Mouse (Mus musculus) megakaryocyte, embryonic 14.5 days (primary cell): Measurements from ENCODE around the gene Kcnj9.

ENCODE experiments used
- FLI1 ChIP-seq: IDR thresholded peaks from 2 replicates; pipeline ENCODE4 v1.6.1; 2012; ENCODE audit warnings: low read length, inconsistent platforms, mixed read lengths
- GATA1 ChIP-seq: IDR thresholded peaks from 3 replicates; pipeline ENCODE4 v1.6.1; 2012; ENCODE audit warnings: mixed read lengths, low read length, inconsistent platforms, borderline replicate concordance

DNA sequence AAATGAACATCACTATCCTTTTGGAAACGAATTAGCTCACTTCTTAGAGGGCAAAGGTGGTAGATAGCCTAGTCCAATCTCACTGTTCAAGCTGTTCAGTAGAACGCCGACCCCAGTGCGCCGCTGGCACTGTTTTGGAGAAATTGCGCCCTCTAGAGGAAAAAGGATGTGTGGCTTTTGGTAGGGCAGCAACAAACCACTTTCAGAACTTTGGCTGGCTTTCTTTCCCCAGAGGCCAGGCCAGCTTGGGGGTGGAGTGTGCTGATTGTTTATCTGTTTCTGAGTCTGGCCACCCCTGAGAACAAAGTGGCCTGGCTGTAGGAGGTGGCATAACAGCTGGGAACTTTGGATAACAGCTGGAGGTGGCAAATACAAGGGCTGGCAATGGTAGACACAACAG is 35.6 kb upstream of the Kcnj9 start:
- TF ChIP-seq GATA1 (no peak), FLI1 (no peak)
